In the genomic region with DNA sequence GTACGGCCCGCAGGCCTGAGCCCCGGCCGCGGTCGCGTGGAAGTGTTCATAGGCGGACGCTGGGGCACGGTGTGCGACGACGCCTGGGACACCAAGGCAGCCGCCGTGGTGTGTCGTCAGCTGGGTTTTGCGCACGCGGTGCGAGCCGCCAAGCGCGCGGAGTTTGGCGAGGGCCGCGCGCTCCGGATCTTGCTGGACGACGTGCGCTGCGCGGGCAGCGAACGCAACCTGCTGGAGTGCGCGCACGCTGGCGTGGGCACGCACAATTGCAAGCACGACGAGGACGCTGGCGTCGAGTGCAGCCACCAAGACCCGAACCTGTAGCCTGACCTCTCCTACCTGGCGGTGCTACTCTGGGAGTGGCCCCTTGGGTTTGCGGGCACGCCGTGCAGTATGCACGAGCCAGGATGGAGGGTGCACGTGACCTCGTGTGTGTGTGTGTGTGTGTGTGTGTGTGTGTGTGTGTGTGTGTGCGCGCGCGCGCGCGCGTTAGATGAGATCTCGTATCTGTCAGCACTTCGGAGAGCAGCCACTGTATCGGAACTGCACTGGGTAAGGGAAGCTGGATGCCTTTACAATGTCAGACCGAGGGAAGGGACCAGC, we compare ENCODE assay signal across 8 mouse cellular contexts. TPM values are rescaled to one million over a fixed set of nuclear protein-coding genes. Genes with fewer than 3 reads are reported as not detected.
DNase-seq lines count a peak whose midpoint lies in the region; ATAC-seq and TF ChIP-seq lines count a peak whose summit lies in the region.

No protein-coding gene starts in this region.

- peak overlapping the region; percentile 40; the same call in 1 of the 2 replicates for H3K9ac ChIP-seq in kidney, postnatal 0 days (ENCODE audit: low read depth, low read length)
- peak overlapping the region; percentile 57 for H3K9ac ChIP-seq in midbrain, embryonic 11.5 days (ENCODE audit: low read length)

- peak; percentile 61 for DNase-seq in kidney, postnatal 0 days (ENCODE audit: low spot score)
- DNase-seq in kidney, adult 8-10 months: no peak
- DNase-seq in cerebellum, postnatal 36 days: peak; percentile 25 to 52
- peak; percentile 60 to 74 for DNase-seq in frontal cortex, postnatal 25 days (ENCODE audit: low spot score in 2 of 2)
- DNase-seq in layer of hippocampus, postnatal 25 days (ENCODE audit: extremely low spot score in 1 of 2, low spot score in 1 of 2): peak; percentile 67 to 87
- DNase-seq in midbrain, embryonic 11.5 days (ENCODE audit: low spot score, missing footprints): peak; percentile 94

- peak overlapping the region; percentile 59 for H3K4me2 ChIP-seq in kidney, postnatal 0 days (ENCODE audit: low read length)
- peak overlapping the region; percentile 53 for H3K4me2 ChIP-seq in midbrain, embryonic 11.5 days

- peak overlapping the region; percentile 30 for H3K4me3 ChIP-seq in kidney, postnatal 0 days (replicated peaks; ENCODE audit: low read depth, low read length)
- peak overlapping the region; percentile 27 for H3K4me3 ChIP-seq in midbrain, embryonic 11.5 days (ENCODE audit: low read depth, low read length)

- WGBS in kidney, postnatal 0 days: under 1% methylated on average over 59 of the region's 66 CpGs
- WGBS in midbrain, embryonic 11.5 days: 2% methylated on average over 66 of the region's 66 CpGs

- no peak for TF ChIP-seq CTCF in kidney, postnatal 0 days (IDR thresholded peaks at IDR 0.05; ENCODE audit: low read depth)

- H3K9me3 ChIP-seq in kidney, postnatal 0 days (replicated peaks; ENCODE audit: low read length): no peaks in the 10 kb centered on the region
- H3K9me3 ChIP-seq in midbrain, embryonic 11.5 days (ENCODE audit: control insufficient read depth, low read length): no peaks in the 10 kb centered on the region

- H3K36me3 ChIP-seq in kidney, postnatal 0 days (ENCODE audit: insufficient read depth, low read length): no peaks in the 10 kb centered on the region
- no peaks in the 10 kb centered on the region for H3K36me3 ChIP-seq in midbrain, embryonic 11.5 days (ENCODE audit: control insufficient read depth, insufficient read depth, low read length)

- H3K27ac ChIP-seq in kidney, postnatal 0 days: no peak overlapping the region
- no peak overlapping the region for H3K27ac ChIP-seq in midbrain, embryonic 11.5 days (ENCODE audit: low read depth, low read length)

- 0 out of 2 replicates have a peak, but pooled peaks have one; percentile 37 for ATAC-seq in kidney, postnatal 0 days (replicated peaks; ENCODE audit: low FRiP score, low read depth)
- ATAC-seq in midbrain, embryonic 11.5 days (ENCODE audit: low FRiP score): peak; percentile 47
- ATAC-seq in monocyte, adult 5-6 weeks (replicated peaks; ENCODE audit: insufficient number of reproducible peaks, low FRiP score, low TSS enrichment, poor library complexity, severe bottlenecking): no peak
- ATAC-seq in erythroid progenitor cell, adult 5-6 weeks (replicated peaks; ENCODE audit: low FRiP score, poor library complexity, severe bottlenecking): no peak

- H3K4me1 ChIP-seq in kidney, postnatal 0 days (replicated peaks; ENCODE audit: insufficient read depth, low read length): peaks cover 7% of the 10 kb centered on the region; the same call in 1 of the 2 replicates
- peaks cover 18% of the 10 kb centered on the region for H3K4me1 ChIP-seq in midbrain, embryonic 11.5 days (ENCODE audit: control insufficient read depth, insufficient read depth, low read length)

- peaks cover 24% of the 10 kb centered on the region for H3K27me3 ChIP-seq in kidney, postnatal 0 days (ENCODE audit: insufficient read depth, low read length)
- peaks cover 24% of the 10 kb centered on the region for H3K27me3 ChIP-seq in midbrain, embryonic 11.5 days (ENCODE audit: control insufficient read depth, insufficient read depth, low read length)

RNA-seq across cellular contexts. Expression of a gene that starts 6.2 kb away (rescaled TPM):
- 5.2 and 5.9 TPM in 2 replicates for polyA plus RNA-seq in kidney, postnatal 0 days (2015; fragmentation: Nextera tagmentation; extraction: Ambion mirVana)
- total RNA-seq in layer of hippocampus, postnatal 25 days (2021): 100 to 1,000 TPM; 172 to 174 TPM
- polyA plus RNA-seq in midbrain, embryonic 11.5 days (2014; fragmentation: Nextera tagmentation; extraction: Ambion mirVana): 8.6 and 10.2 TPM in 2 replicates
- not detected in 3 replicates for total RNA-seq in monocyte, adult 5-6 weeks (2017)
- not detected in 2 replicates for total RNA-seq in erythroid progenitor cell, adult 5-6 weeks (2015; ENCODE audit: low replicate concordance)
- total RNA-seq in erythroid progenitor cell, adult 5-6 weeks (2017; ENCODE audit: low replicate concordance): not detected in 2 replicates

RNA-seq across cellular contexts. Expression of a gene that starts 21.9 kb away (rescaled TPM):
- polyA plus RNA-seq in kidney, postnatal 0 days (2015; fragmentation: Nextera tagmentation; extraction: Ambion mirVana): 0.37 and 0.43 TPM in 2 replicates
- 1 to 10 TPM; 5.0 to 5.1 TPM for total RNA-seq in layer of hippocampus, postnatal 25 days (2021)
- polyA plus RNA-seq in midbrain, embryonic 11.5 days (2014; fragmentation: Nextera tagmentation; extraction: Ambion mirVana): 2.7 and 3.5 TPM in 2 replicates
- total RNA-seq in monocyte, adult 5-6 weeks (2017): not detected in 3 replicates
- not detected in 2 replicates for total RNA-seq in erythroid progenitor cell, adult 5-6 weeks (2015; ENCODE audit: low replicate concordance)
- not detected in 2 replicates for total RNA-seq in erythroid progenitor cell, adult 5-6 weeks (2017; ENCODE audit: low replicate concordance)

RNA-seq across cellular contexts. Expression of a gene that starts 42.8 kb away (rescaled TPM):
- 39.0 and 42.0 TPM in 2 replicates for polyA plus RNA-seq in kidney, postnatal 0 days (2015; fragmentation: Nextera tagmentation; extraction: Ambion mirVana)
- 10 to 100 TPM; 48.3 to 49.7 TPM for total RNA-seq in layer of hippocampus, postnatal 25 days (2021)
- 108 and 111 TPM in 2 replicates for polyA plus RNA-seq in midbrain, embryonic 11.5 days (2014; fragmentation: Nextera tagmentation; extraction: Ambion mirVana)
- not detected in 3 replicates for total RNA-seq in monocyte, adult 5-6 weeks (2017)
- total RNA-seq in erythroid progenitor cell, adult 5-6 weeks (2015; ENCODE audit: low replicate concordance): not detected in 2 replicates
- not detected in 2 replicates for total RNA-seq in erythroid progenitor cell, adult 5-6 weeks (2017; ENCODE audit: low replicate concordance)

RNA-seq across cellular contexts. Expression of a gene that starts 52.8 kb away (rescaled TPM):
- 7.2 and 7.7 TPM in 2 replicates for polyA plus RNA-seq in kidney, postnatal 0 days (2015; fragmentation: Nextera tagmentation; extraction: Ambion mirVana)
- 10 to 100 TPM; 66.6 to 71.3 TPM for total RNA-seq in layer of hippocampus, postnatal 25 days (2021)
- 19.2 and 20.4 TPM in 2 replicates for polyA plus RNA-seq in midbrain, embryonic 11.5 days (2014; fragmentation: Nextera tagmentation; extraction: Ambion mirVana)
- 0.32 to 1.4 TPM in 2 of 3 replicates, not detected in the other for total RNA-seq in monocyte, adult 5-6 weeks (2017)
- total RNA-seq in erythroid progenitor cell, adult 5-6 weeks (2015; ENCODE audit: low replicate concordance): not detected in 2 replicates
- 0.64 and 6.3 TPM in 2 replicates for total RNA-seq in erythroid progenitor cell, adult 5-6 weeks (2017; ENCODE audit: low replicate concordance)

Comparison
In these comparisons a context has a peak if more than half of its experiments do, and no peak if none do; other contexts are left out.
1. DNase-seq: peak in kidney, postnatal 0 days (single experiment), cerebellum, postnatal 36 days (2 of 2), frontal cortex, postnatal 25 days (2 of 2), layer of hippocampus, postnatal 25 days (2 of 2) and midbrain, embryonic 11.5 days (single experiment); none in kidney, adult 8-10 months (0 of 2).
2. ATAC-seq: peak in kidney, postnatal 0 days (single experiment) and midbrain, embryonic 11.5 days (single experiment); none in monocyte, adult 5-6 weeks (single experiment) and erythroid progenitor cell, adult 5-6 weeks (single experiment).
3. RNA of a gene that starts 6.2 kb away (total RNA-seq): 172 to 174 TPM in layer of hippocampus, postnatal 25 days; not detected in monocyte, adult 5-6 weeks and not detected in erythroid progenitor cell, adult 5-6 weeks; every median in the first group is over 100 times any median in the second.
4. RNA of a gene that starts 42.8 kb away (total RNA-seq): 48.3 to 49.7 TPM in layer of hippocampus, postnatal 25 days; not detected in monocyte, adult 5-6 weeks and not detected in erythroid progenitor cell, adult 5-6 weeks; every median in the first group is over 10 times any median in the second.